Mouse (Mus musculus): ENCODE data around the gene Nrip2.

GRCm38 (mm10) chr6:128370040-128370439 is 29.1 kb upstream of the Nrip2 start:
- TF ChIP-seq CTCF (IDR thresholded peaks at IDR 0.05; ENCODE audit: insufficient read depth, low read length) (no peak), POLR2A (IDR thresholded peaks at IDR 0.05; ENCODE audit: borderline replicate concordance, extremely low read depth, low read depth, low read length) (no peak)

Data from lung, adult 2 months (tissue).